Mouse (Mus musculus): Measurements from ENCODE around the gene Slc6a20a. TPM values are rescaled to one million over a fixed set of nuclear protein-coding genes. Genes with fewer than 3 reads are reported as not detected.

Gene Slc6a20a
- total and polyA plus RNA-seq, 3 experiments: not detected

DNA sequence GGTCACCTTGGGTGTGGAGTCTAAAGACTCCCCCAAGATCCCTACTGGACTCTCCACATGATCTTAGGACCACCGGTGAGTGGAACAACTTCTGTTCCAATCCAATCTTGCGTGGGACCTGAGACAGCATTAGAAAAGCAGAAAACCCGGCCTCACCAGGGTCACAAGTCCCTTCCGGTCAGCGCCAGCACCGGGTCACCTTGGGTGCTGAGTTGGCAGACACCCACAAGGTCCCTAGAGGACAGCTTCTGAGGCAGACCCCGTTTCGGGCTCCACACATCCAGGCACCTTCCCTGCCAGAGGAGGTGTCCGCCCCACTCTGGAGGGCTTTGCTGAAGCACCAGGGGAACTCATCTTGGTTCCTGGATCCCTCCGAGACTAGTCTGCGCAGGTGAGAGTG lies 52.9 kb downstream of the Slc6a20a start:
- Histone ChIP-seq H3K27me3 (ENCODE audit: control insufficient read depth in 1 of 2, insufficient read depth in 2 of 2, low read length in 2 of 2) (no peaks in the 10 kb centered on the region), H3K79me2 (ENCODE audit: control insufficient read depth, insufficient read depth, low read length, poor library complexity) (no peaks in the 10 kb centered on the region), H3K27ac (ENCODE audit: control insufficient read depth, low read depth, low read length) (no peak overlapping the region), H3K4me1 (ENCODE audit: control insufficient read depth in 1 of 2, insufficient read depth in 2 of 2, low read length in 2 of 2) (no peaks in the 10 kb centered on the region; a peak in 1 of 4 replicates), H3K36me3 (ENCODE audit: control insufficient read depth in 1 of 2, insufficient read depth in 2 of 2, low read length in 2 of 2) (no peaks in the 10 kb centered on the region), H3K9ac (ENCODE audit: control insufficient read depth, low read depth, low read length, poor library complexity, severe bottlenecking) (no peak overlapping the region), H3K4me3 (ENCODE audit: control insufficient read depth in 1 of 2, insufficient read depth in 1 of 2, low read depth in 2 of 2, low read length in 2 of 2) (no peak overlapping the region), H3K9me3 (replicated peaks; ENCODE audit: insufficient read depth, low read length) (no peaks in the 10 kb centered on the region)
- no peak for DNase-seq (ENCODE audit: low read depth, low spot score)
- no peak for TF ChIP-seq MXI1 (IDR thresholded peaks at IDR 0.05; ENCODE audit: low read depth, low read length)

- Histone ChIP-seq H3K36me3 (ENCODE audit: control insufficient read depth in 1 of 2, insufficient read depth in 2 of 2, low read length in 2 of 2) (no peaks in the 10 kb centered on the region), H3K9ac (ENCODE audit: control insufficient read depth, low read depth, low read length, poor library complexity, severe bottlenecking) (no peak overlapping the region), H3K4me3 (ENCODE audit: control insufficient read depth in 1 of 2, insufficient read depth in 1 of 2, low read depth in 2 of 2, low read length in 2 of 2) (no peak overlapping the region), H3K79me2 (ENCODE audit: control insufficient read depth, insufficient read depth, low read length, poor library complexity) (no peaks in the 10 kb centered on the region), H3K9me3 (replicated peaks; ENCODE audit: insufficient read depth, low read length) (no peaks in the 10 kb centered on the region), H3K27me3 (ENCODE audit: control insufficient read depth in 1 of 2, insufficient read depth in 2 of 2, low read length in 2 of 2) (no peaks in the 10 kb centered on the region), H3K4me1 (ENCODE audit: control insufficient read depth in 1 of 2, insufficient read depth in 2 of 2, low read length in 2 of 2) (no peaks in the 10 kb centered on the region; a peak in 1 of 4 replicates), H3K27ac (ENCODE audit: control insufficient read depth, low read depth, low read length) (no peak overlapping the region)
- TF ChIP-seq CHD1 (IDR thresholded peaks at IDR 0.05; ENCODE audit: low read depth, low read length) (no peak), EP300 (IDR thresholded peaks at IDR 0.05; ENCODE audit: low read depth in 1 of 2, low read length in 2 of 2) (no peak), POLR2AphosphoS2 (IDR thresholded peaks at IDR 0.05; ENCODE audit: low read length) (no peak), POLR2AphosphoS5 (IDR thresholded peaks at IDR 0.05; ENCODE audit: borderline replicate concordance, low read depth, low read length) (no peak), ZMIZ1 (IDR thresholded peaks at IDR 0.05; ENCODE audit: low read depth, low read length) (no peak), MEF2A (IDR thresholded peaks at IDR 0.05; ENCODE audit: extremely low read depth, insufficient replicate concordance, low read depth, low read length, poor library complexity, severe bottlenecking) (no peak), NRF1 (IDR thresholded peaks at IDR 0.05; ENCODE audit: insufficient read depth, low read depth, low read length, poor library complexity, severe bottlenecking) (no peak), JUND (IDR thresholded peaks at IDR 0.05; ENCODE audit: low read depth, low read length) (no peak), SIN3A (IDR thresholded peaks at IDR 0.05; ENCODE audit: low read length) (no peak), ZNF384 (IDR thresholded peaks at IDR 0.05; ENCODE audit: low read depth, low read length) (no peak), POLR2A (IDR thresholded peaks at IDR 0.05; ENCODE audit: control insufficient read depth in 1 of 2, insufficient read depth in 1 of 2, low read depth in 1 of 2, low read length in 2 of 2, poor library complexity in 1 of 2) (no peak), ETS1 (IDR thresholded peaks at IDR 0.05; ENCODE audit: low read depth, low read length) (no peak), USF1 (IDR thresholded peaks at IDR 0.05; ENCODE audit: low read depth, low read length) (no peak), TAL1 (IDR thresholded peaks at IDR 0.05; ENCODE audit: low read length) (no peak), TCF12 (IDR thresholded peaks at IDR 0.05; ENCODE audit: low read depth, low read length) (no peak), TBP (IDR thresholded peaks at IDR 0.05; ENCODE audit: low read depth, low read length) (no peak), MYB (IDR thresholded peaks at IDR 0.05; ENCODE audit: low read depth, low read length) (no peak), E2F4 (IDR thresholded peaks at IDR 0.05; ENCODE audit: borderline replicate concordance, low read depth, low read length) (no peak), CTCF (IDR thresholded peaks at IDR 0.05 in 2 of 3, conservative IDR thresholded peaks at IDR 0.05 in 1 of 3; ENCODE audit: control insufficient read depth in 1 of 3, insufficient read depth in 1 of 3, low read depth in 2 of 3, low read length in 3 of 3, poor library complexity in 1 of 3, severe bottlenecking in 1 of 3) (no peak), ELF1 (IDR thresholded peaks at IDR 0.05; ENCODE audit: low read depth, low read length) (no peak)
- no peak for DNase-seq (ENCODE audit: low read depth, low spot score)
These were observed 53.9 kb downstream of the Slc6a20a start for GRCm38 (mm10) chr9:123624741-123625140.
